ENCODE assay signal across 11 mouse cellular contexts in genomic region chr7:16415426-16415825, GRCm38 (mm10). TPM values are rescaled to one million over a fixed set of nuclear protein-coding genes. Genes with fewer than 3 reads are reported as not detected.
DNase-seq lines count a peak whose midpoint lies in the region; ATAC-seq and TF ChIP-seq lines count a peak whose summit lies in the region.
"Had no signal": no experiment of that assay in that cellular context is flagged by ENCODE, and none has a peak within 500 bp of the region (broad histone marks: within the 10 kb centered on the region; RNA-seq: fewer than 3 reads in every experiment).

No protein-coding gene starts in this region.

- TF ChIP-seq EP300 in liver, postnatal 0 days (IDR thresholded peaks at IDR 0.05; ENCODE audit: low read depth): no peak

- H3K36me3 ChIP-seq in liver, postnatal 0 days (replicated peaks; ENCODE audit: insufficient read depth, low read length): peaks cover 55% of the 10 kb centered on the region
- peaks cover 35% of the 10 kb centered on the region for H3K36me3 ChIP-seq in liver, embryonic 11.5 days (ENCODE audit: control insufficient read depth, insufficient read depth, low read length)
- peaks cover 17% of the 10 kb centered on the region; the same call in 1 of the 2 replicates for H3K36me3 ChIP-seq in stomach, embryonic 16.5 days (ENCODE audit: control insufficient read depth, insufficient read depth, low read length)

- no peak overlapping the region; the same call in 1 of the 2 replicates for H3K27ac ChIP-seq in liver, postnatal 0 days (ENCODE audit: low read depth)
- peak overlapping the region; percentile 14; the same call in 1 of the 2 replicates for H3K27ac ChIP-seq in liver, embryonic 11.5 days (ENCODE audit: low read depth, low read length)
- H3K27ac ChIP-seq in stomach, embryonic 16.5 days (ENCODE audit: low read length): peak overlapping the region; percentile 61; the same call in 1 of the 2 replicates

- peak; percentile 47 for DNase-seq in liver
- DNase-seq in liver, postnatal 0 days: no peak
- peak; percentile 73 for DNase-seq in kidney, adult 11 months
- DNase-seq in liver, embryonic 11.5 days (ENCODE audit: low spot score): no peak
- no peak for DNase-seq in layer of hippocampus, adult 18-20 months (ENCODE audit: low spot score in 2 of 2)
- no peak for DNase-seq in layer of hippocampus, postnatal 14 days (ENCODE audit: low spot score in 2 of 2)
- DNase-seq in cerebellum, adult 18-20 months: no peak
- DNase-seq: heart, postnatal 14 days; lung, embryonic 14.5 days; retina, postnatal 1 day had no signal

- no peak overlapping the region for H3K4me3 ChIP-seq in liver, postnatal 0 days (ENCODE audit: low read depth, low read length)
- no peak overlapping the region for H3K4me3 ChIP-seq in liver, embryonic 11.5 days (ENCODE audit: low read depth, low read length)
- H3K4me3 ChIP-seq in stomach, embryonic 16.5 days (replicated peaks; ENCODE audit: low read length): no peak overlapping the region

- 71% methylated on average over 3 of the region's 3 CpGs for WGBS in liver, postnatal 0 days (ENCODE audit: insufficient replicate concordance)
- 86% methylated on average over 3 of the region's 3 CpGs for WGBS in liver, embryonic 11.5 days
- 65% methylated on average over 3 of the region's 3 CpGs for WGBS in stomach, embryonic 16.5 days

- H3K27me3 ChIP-seq in liver, postnatal 0 days (ENCODE audit: insufficient read depth, low read length): no peaks in the 10 kb centered on the region
- no peaks in the 10 kb centered on the region for H3K27me3 ChIP-seq in liver, embryonic 11.5 days (replicated peaks; ENCODE audit: control insufficient read depth, insufficient read depth, low read length)
- H3K27me3 ChIP-seq in stomach, embryonic 16.5 days (ENCODE audit: control insufficient read depth, insufficient read depth, low read length): no peaks in the 10 kb centered on the region

- no peak overlapping the region for H3K4me2 ChIP-seq in liver, postnatal 0 days (ENCODE audit: low read depth, low read length)
- no peak overlapping the region for H3K4me2 ChIP-seq in liver, embryonic 11.5 days
- no peak overlapping the region for H3K4me2 ChIP-seq in stomach, embryonic 16.5 days (ENCODE audit: low read depth, low read length)
- H3K4me2 ChIP-seq: lung, embryonic 14.5 days had no signal

- no peak overlapping the region; the same call in 1 of the 2 replicates for H3K9ac ChIP-seq in liver, postnatal 0 days (replicated peaks)
- H3K9ac ChIP-seq in liver, embryonic 11.5 days (ENCODE audit: low read depth, low read length): peak overlapping the region; percentile 39; the same call in 1 of the 2 replicates
- no peak overlapping the region for H3K9ac ChIP-seq in stomach, embryonic 16.5 days (ENCODE audit: low read length)
- H3K9ac ChIP-seq: lung, embryonic 14.5 days had no signal

- no peak for ATAC-seq in liver, postnatal 0 days
- ATAC-seq in liver, embryonic 11.5 days (replicated peaks; ENCODE audit: low FRiP score): no peak
- ATAC-seq in stomach, embryonic 16.5 days (ENCODE audit: insufficient read depth, low FRiP score): peak; percentile 92

- H3K9me3 ChIP-seq in liver, postnatal 0 days (ENCODE audit: low read length): no peaks in the 10 kb centered on the region
- no peaks in the 10 kb centered on the region for H3K9me3 ChIP-seq in liver, embryonic 11.5 days (ENCODE audit: control insufficient read depth, low read length)
- H3K9me3 ChIP-seq in stomach, embryonic 16.5 days (replicated peaks; ENCODE audit: control insufficient read depth, low read length): no peaks in the 10 kb centered on the region

- no peak for TF ChIP-seq CTCF in liver, postnatal 0 days (IDR thresholded peaks at IDR 0.05; ENCODE audit: low read depth)

- peaks cover 41% of the 10 kb centered on the region for H3K4me1 ChIP-seq in liver, postnatal 0 days (ENCODE audit: insufficient read depth)
- H3K4me1 ChIP-seq in liver, embryonic 11.5 days (replicated peaks; ENCODE audit: control insufficient read depth, insufficient read depth, low read length): peaks cover 22% of the 10 kb centered on the region
- H3K4me1 ChIP-seq in stomach, embryonic 16.5 days (ENCODE audit: control insufficient read depth, insufficient read depth, low read length): 0 out of 2 replicates have a peak, but pooled peaks cover 4% of the 10 kb centered on the region

RNA-seq across cellular contexts. Expression of gene Zc3h4, which starts 14.7 kb away (rescaled TPM):
- 4.7 and 5.2 TPM in 2 replicates for polyA plus RNA-seq in liver, postnatal 0 days (2015; fragmentation: Nextera tagmentation; extraction: Ambion mirVana)
- 14.1 and 18.6 TPM in 2 replicates for polyA plus RNA-seq in liver, embryonic 11.5 days (2014; fragmentation: Nextera tagmentation; extraction: Ambion mirVana)
- polyA plus RNA-seq in stomach, embryonic 16.5 days (2015; fragmentation: Nextera tagmentation; extraction: Ambion mirVana): 9.7 and 10.4 TPM in 2 replicates
- 10 to 100 TPM; 55.9 to 56.9 TPM for total RNA-seq in layer of hippocampus, adult 18-20 months (2021)
- 10 to 100 TPM; 49.0 to 54.2 TPM for total RNA-seq in layer of hippocampus, postnatal 14 days (2021)

RNA-seq across cellular contexts. Expression of gene Sae1, which starts 27.8 kb away (rescaled TPM):
- 48.3 and 51.9 TPM in 2 replicates for polyA plus RNA-seq in liver, postnatal 0 days (2015; fragmentation: Nextera tagmentation; extraction: Ambion mirVana)
- 267 and 287 TPM in 2 replicates for polyA plus RNA-seq in liver, embryonic 11.5 days (2014; fragmentation: Nextera tagmentation; extraction: Ambion mirVana)
- 256 and 262 TPM in 2 replicates for polyA plus RNA-seq in stomach, embryonic 16.5 days (2015; fragmentation: Nextera tagmentation; extraction: Ambion mirVana)
- 100 to 1,000 TPM in 1 of 2 experiments, 10 to 100 TPM in 1; 95.4 to 100 TPM for total RNA-seq in layer of hippocampus, adult 18-20 months (2021)
- 100 to 1,000 TPM in 1 of 2 experiments, 10 to 100 TPM in 1; 95.9 to 105 TPM for total RNA-seq in layer of hippocampus, postnatal 14 days (2021)

RNA-seq across cellular contexts. Expression of gene Tmem160, which starts 37.2 kb away (rescaled TPM):
- 38.7 and 43.0 TPM in 2 replicates for polyA plus RNA-seq in liver, postnatal 0 days (2015; fragmentation: Nextera tagmentation; extraction: Ambion mirVana)
- polyA plus RNA-seq in liver, embryonic 11.5 days (2014; fragmentation: Nextera tagmentation; extraction: Ambion mirVana): 54.4 and 54.5 TPM in 2 replicates
- 38.4 and 44.2 TPM in 2 replicates for polyA plus RNA-seq in stomach, embryonic 16.5 days (2015; fragmentation: Nextera tagmentation; extraction: Ambion mirVana)
- 10 to 100 TPM; 63.6 to 66.4 TPM for total RNA-seq in layer of hippocampus, adult 18-20 months (2021)
- total RNA-seq in layer of hippocampus, postnatal 14 days (2021): 10 to 100 TPM; 90.2 to 90.8 TPM

Comparison
In these comparisons a context has a peak if more than half of its experiments do, and no peak if none do; other contexts are left out.
1. DNase-seq: peak in liver (single experiment) and kidney, adult 11 months (single experiment); none in liver, postnatal 0 days (single experiment), liver, embryonic 11.5 days (single experiment), layer of hippocampus, adult 18-20 months (0 of 2), layer of hippocampus, postnatal 14 days (0 of 2) and cerebellum, adult 18-20 months (0 of 2).